Mouse (Mus musculus): Measurements from ENCODE around the gene Lyrm4. TPM values are rescaled to one million over a fixed set of nuclear protein-coding genes. Genes with fewer than 3 reads are reported as not detected.

Lyrm4 gene
- polyA plus RNA-seq, 1 experiment from 2014 or later = 26.7 TPM

DNA sequence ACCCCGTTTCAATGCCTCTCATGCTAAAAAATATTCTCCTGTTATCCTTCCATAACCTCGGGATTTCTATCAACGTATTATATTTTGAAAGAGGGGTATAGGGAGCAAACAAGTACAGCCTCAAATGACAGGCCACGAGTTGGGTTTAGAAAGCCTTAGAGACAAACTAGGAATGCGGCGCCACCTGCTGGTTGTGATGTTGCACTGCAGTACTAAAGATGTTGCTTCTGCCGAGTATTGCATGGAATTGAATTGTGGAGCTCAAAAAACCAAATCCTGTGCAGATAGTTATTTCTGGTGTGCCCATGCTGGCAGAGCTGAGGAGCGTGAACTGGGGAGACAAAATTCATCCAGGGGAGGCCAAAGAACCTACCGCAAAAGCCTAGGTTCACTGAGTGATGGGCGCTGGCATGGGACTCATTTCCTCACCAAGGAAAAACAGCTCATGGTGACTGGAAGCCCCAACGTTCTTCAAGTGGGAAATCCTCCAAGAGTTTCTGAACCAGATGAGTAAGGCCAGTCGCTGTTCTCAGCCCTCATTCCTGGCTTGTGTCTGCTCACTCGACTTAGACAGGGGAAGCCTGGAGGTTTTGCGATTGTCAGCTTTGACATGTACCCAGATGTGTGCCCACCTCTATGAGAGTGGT is 169.8 kb downstream of the Lyrm4 start:
- H3K9me3 ChIP-seq = peaks cover 6% of the 10 kb centered on the region
- WGBS = 23% methylated on average over 14 of the region's 14 CpGs
- H3K4me2 ChIP-seq (replicated peaks) = no peak overlapping the region
- H3K36me3 ChIP-seq = no peaks in the 10 kb centered on the region
- H3K4me3 ChIP-seq = no peak overlapping the region
- no peak for ATAC-seq (ENCODE audit: low FRiP score, low read depth)
- H3K27me3 ChIP-seq = no peaks in the 10 kb centered on the region; the same call in 1 of the 2 replicates
- 0 out of 2 replicates have a peak, but pooled peaks cover 12% of the 10 kb centered on the region for H3K4me1 ChIP-seq
- H3K9ac ChIP-seq = no peak overlapping the region
- no peak overlapping the region for H3K27ac ChIP-seq

DNA sequence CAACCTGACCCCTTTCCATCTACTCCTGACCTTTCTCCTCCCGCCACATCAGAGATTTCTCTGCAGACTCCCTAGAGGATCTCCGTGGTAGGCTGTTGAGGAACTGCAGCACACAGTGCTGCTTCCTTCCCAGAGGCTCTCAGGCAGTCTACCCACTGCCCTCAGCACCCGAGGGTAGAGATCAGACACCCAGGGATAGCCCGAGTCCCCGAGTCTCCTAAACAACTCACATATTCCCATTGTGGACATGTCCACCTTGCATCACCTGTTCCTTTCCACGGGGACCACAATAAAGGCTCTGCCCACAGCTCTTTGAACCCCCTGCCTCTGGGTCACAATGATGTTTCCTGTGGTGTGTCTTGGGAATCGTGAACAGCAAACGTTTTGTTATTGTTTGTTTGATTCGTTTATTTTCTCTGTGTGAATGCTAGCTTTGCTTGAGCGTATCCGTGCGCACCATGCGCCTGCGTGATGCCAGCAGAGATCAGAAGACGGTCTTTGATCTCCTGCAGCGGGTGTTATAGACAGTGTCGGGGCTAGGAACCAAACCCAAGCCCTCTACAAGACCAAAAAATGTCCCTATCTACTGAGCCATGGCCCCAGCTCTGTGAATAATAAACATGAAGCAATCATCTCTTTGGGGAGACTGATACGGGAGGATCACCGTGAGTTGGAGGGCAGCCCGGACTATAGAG is 170.5 kb downstream of the Lyrm4 start:
- 71% methylated on average over 20 of the region's 20 CpGs for WGBS
- peaks cover 2% of the 10 kb centered on the region; the same call in 1 of the 2 replicates for H3K9me3 ChIP-seq
- no peak overlapping the region for H3K4me2 ChIP-seq (replicated peaks)
- 0 out of 2 replicates have a peak, but pooled peaks cover 12% of the 10 kb centered on the region for H3K4me1 ChIP-seq
- H3K27ac ChIP-seq = no peak overlapping the region
- no peaks in the 10 kb centered on the region; the same call in 1 of the 2 replicates for H3K27me3 ChIP-seq
- H3K9ac ChIP-seq = no peak overlapping the region
- H3K36me3 ChIP-seq = no peaks in the 10 kb centered on the region
- H3K4me3 ChIP-seq = no peak overlapping the region
- ATAC-seq (ENCODE audit: low FRiP score, low read depth) = no peak

DNA sequence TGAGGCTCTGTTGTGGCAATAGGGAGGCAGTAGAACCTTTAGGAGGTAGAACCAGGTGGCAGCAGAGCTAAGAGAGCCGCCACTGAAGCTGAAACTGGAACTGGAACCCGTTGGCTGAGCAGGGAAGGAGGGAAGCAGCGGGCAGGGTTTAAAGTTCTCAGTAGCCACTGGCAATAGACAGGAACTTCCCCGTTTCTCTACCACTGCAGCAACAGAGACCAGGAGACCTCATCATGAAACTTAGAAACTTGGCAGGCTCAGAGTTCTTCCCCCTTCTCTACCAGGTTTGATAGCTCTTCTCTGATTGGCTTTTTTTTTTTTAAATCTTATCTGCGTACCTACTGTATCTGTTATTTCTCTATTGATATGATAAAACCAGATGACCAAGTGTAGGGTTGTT is 176.4 kb downstream of the Lyrm4 start:
- H3K36me3 ChIP-seq = no peaks in the 10 kb centered on the region
- no peaks in the 10 kb centered on the region for H3K9me3 ChIP-seq
- 82% methylated on average over 5 of the region's 5 CpGs for whole genome bisulfite sequencing
- H3K9ac ChIP-seq = no peak overlapping the region
- no peak overlapping the region for H3K27ac ChIP-seq
- no peak overlapping the region for H3K4me2 ChIP-seq (replicated peaks)
- H3K4me1 ChIP-seq = 0 out of 2 replicates have a peak, but pooled peaks cover 5% of the 10 kb centered on the region
- peaks cover 3% of the 10 kb centered on the region; the same call in 1 of the 2 replicates for H3K27me3 ChIP-seq
- ATAC-seq (ENCODE audit: low FRiP score, low read depth) = no peak
- H3K4me3 ChIP-seq = no peak overlapping the region

DNA sequence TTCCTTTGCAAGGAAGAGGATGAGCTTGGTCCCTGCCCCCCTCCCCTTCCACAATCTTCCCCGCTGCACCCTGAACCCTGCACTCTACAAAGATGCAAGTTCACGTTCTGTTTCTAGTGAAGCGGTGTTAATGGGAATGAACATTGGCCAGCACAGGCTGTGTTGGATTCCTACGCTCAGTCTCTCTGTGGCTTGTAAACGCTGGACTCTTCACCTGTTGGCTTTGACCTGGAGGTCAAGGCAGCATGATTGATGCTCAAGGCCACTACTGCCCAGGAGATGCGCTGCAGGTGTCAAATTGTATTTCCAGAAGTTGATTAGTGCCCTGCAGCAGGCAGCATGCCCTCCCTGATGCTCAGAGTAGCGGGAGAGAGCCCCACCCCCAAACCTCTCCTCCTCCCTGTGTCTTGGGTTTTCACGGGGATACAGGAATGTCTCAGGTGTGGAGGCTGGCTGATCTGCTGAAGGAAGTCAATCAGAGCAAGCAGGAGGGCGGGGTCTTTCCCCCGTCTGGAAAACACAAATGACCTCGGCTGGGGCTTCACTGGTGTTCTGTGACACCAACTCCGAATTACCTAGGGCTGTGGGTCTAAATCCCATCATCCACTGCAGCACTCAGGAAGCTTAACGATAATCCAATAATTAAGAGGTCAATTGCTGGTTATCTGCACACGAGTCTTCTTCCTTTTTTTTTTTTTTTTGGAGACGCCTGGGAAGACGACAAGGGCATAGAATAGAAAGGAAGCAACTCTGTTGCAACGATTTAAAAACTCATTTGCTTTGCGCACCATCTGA is 177.3 kb downstream of the Lyrm4 start:
- Histone ChIP-seq H3K9me3 (peaks cover 2% of the 10 kb centered on the region; the same call in 1 of the 2 replicates), H3K4me1 (0 out of 2 replicates have a peak, but pooled peaks cover 5% of the 10 kb centered on the region), H3K4me3 (no peak overlapping the region), H3K27me3 (0 out of 2 replicates have a peak, but pooled peaks cover 3% of the 10 kb centered on the region), H3K4me2 (replicated peaks) (no peak overlapping the region), H3K36me3 (no peaks in the 10 kb centered on the region), H3K27ac (no peak overlapping the region), H3K9ac (no peak overlapping the region)
- WGBS = 64% methylated on average over 18 of the region's 18 CpGs
- ATAC-seq (ENCODE audit: low FRiP score, low read depth) = no peak

DNA sequence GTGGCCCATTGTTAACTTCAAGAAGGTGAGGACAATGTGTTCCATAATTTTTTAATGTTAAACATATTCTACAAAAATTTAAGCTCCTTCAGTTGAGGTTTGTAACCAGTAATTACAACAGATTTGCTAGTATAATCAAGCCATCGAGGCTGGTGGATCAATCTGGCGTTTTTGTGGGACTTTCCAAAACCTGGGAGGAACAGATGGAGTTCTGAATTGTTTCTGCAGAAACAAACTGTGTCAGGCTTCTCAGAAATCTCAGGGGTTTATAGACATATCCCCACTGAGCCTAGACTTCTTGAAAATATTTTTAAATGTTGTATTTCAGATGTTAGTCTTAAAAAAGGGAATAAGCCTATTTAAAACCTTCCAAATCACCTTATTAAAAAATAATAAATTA is 179.3 kb downstream of the Lyrm4 start:
- Histone ChIP-seq H3K27me3 (0 out of 2 replicates have a peak, but pooled peaks cover 3% of the 10 kb centered on the region), H3K4me1 (0 out of 2 replicates have a peak, but pooled peaks cover 5% of the 10 kb centered on the region), H3K36me3 (no peaks in the 10 kb centered on the region), H3K4me2 (replicated peaks) (no peak overlapping the region), H3K9ac (no peak overlapping the region), H3K4me3 (no peak overlapping the region), H3K27ac (no peak overlapping the region), H3K9me3 (peaks cover 8% of the 10 kb centered on the region)
- 58% methylated on average over 2 of the region's 2 CpGs for WGBS
- ATAC-seq (ENCODE audit: low FRiP score, low read depth) = no peak

Other genes with a start within 250 kb of the Lyrm4 start
- gene Rpp40, start 211.2 kb downstream of the Lyrm4 start, polyA plus RNA-seq (2015; fragmentation: Nextera tagmentation; extraction: Ambion mirVana) = 21.7 and 22.0 TPM in 2 replicates
- gene Ppp1r3g, start 158.7 kb downstream of the Lyrm4 start, polyA plus RNA-seq (2015; fragmentation: Nextera tagmentation; extraction: Ambion mirVana) = 3.3 and 3.7 TPM in 2 replicates
- gene Fars2, start 114 bp downstream of the Lyrm4 start, polyA plus RNA-seq (2015; fragmentation: Nextera tagmentation; extraction: Ambion mirVana) = 31.5 and 35.1 TPM in 2 replicates